Mouse (Mus musculus) lung, adult 2 months (tissue): ENCODE results near the gene Krtap4-2.

Experiments
- CTCF ChIP-seq: fragments of 200-500 bp; IDR thresholded peaks from 2 replicates; pipeline ENCODE4 v1.5.1; 2011; ENCODE audit warnings: mild to moderate bottlenecking, low read length, control low read depth; ENCODE audit not compliant: insufficient read depth
- POLR2A ChIP-seq: fragments of 200-500 bp; IDR thresholded peaks from 2 replicates; pipeline ENCODE4 v1.6.1; 2011; ENCODE audit warnings: low read depth, mild to moderate bottlenecking, control low read depth, low read length, borderline replicate concordance; ENCODE audit errors: extremely low read depth

- TF ChIP-seq CTCF, result no peak
- TF ChIP-seq POLR2A, result no peak
These were observed 4.0 kb downstream of the Krtap4-2 start for GRCm38 (mm10) chr11:99630890-99631289.
